Mouse (Mus musculus) myocyte (in vitro differentiated cells): ENCODE measurements at regions not wholly inside any gene's neighbourhood (a gene's known extent, or its start where the extent isn't known, plus 50 kb on each side); places are given as distances from the start of the nearest gene placed in this dataset.

ENCODE experiments used
- MYOD1 ChIP-seq, 3 experiments: IDR thresholded peaks; one replicate each; pipeline ENCODE4 v1.6.1; 2011; ENCODE audit warnings: control low read depth in 2 of 3, low read depth in 2 of 3, mild to moderate bottlenecking in 2 of 3, moderate library complexity in 1 of 3; ENCODE audit not compliant: insufficient read length in 2 of 3, control insufficient read depth in 1 of 3
- MYOG ChIP-seq, 3 experiments: IDR thresholded peaks; one replicate each; pipeline ENCODE4 v1.6.1; 2011; ENCODE audit warnings: control low read depth in 2 of 3, low read depth in 2 of 3, mild to moderate bottlenecking in 2 of 3; ENCODE audit not compliant: insufficient read length in 2 of 3, control insufficient read depth in 1 of 3, insufficient read depth in 1 of 3
- POLR2A ChIP-seq: IDR thresholded peaks from one replicate; pipeline ENCODE4 v1.6.1; 2011; ENCODE audit warnings: low read depth, mild to moderate bottlenecking, control low read depth, moderate library complexity; ENCODE audit not compliant: insufficient read length
- REST ChIP-seq: IDR thresholded peaks from one replicate; pipeline ENCODE4 v1.6.1; 2011; ENCODE audit warnings: mild to moderate bottlenecking, control low read depth, moderate library complexity; ENCODE audit not compliant: insufficient read depth, insufficient read length
- TCF12 ChIP-seq: IDR thresholded peaks from one replicate; pipeline ENCODE4 v1.6.1; 2011; ENCODE audit warnings: mild to moderate bottlenecking, control low read depth; ENCODE audit not compliant: poor library complexity, insufficient read depth, severe bottlenecking
- TCF3 ChIP-seq: IDR thresholded peaks from one replicate; pipeline ENCODE4 v1.6.1; 2011; ENCODE audit warnings: low read depth, control low read depth; ENCODE audit not compliant: insufficient read length
- USF1 ChIP-seq: IDR thresholded peaks from one replicate; pipeline ENCODE4 v1.6.1; 2011; ENCODE audit warnings: low read depth, mild to moderate bottlenecking, control low read depth, moderate library complexity

DNA sequence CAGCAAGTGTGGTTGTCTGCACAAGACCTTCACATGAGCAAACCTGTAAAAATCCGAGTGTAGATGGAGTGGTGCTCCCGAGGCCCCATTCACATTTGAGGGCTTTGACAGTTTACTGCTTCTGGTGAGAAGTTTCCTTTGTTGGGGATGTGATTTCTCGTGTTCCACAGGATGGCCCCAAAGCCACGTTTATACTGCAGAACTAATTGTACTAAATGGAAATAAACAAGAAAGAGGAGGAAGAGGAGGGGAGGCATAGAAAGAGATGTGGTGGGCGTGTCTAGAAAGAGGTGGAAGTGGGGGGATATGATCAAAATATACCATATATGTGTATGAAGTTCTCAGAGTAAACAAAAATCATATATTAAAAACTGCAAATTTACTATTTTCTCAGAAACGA lies 68.8 kb upstream of the Map9 start:
- TF ChIP-seq TCF12, result no peak
- TF ChIP-seq USF1, result no peak
- no peak for TF ChIP-seq POLR2A
- no peak for TF ChIP-seq TCF3
- TF ChIP-seq REST, result no peak
- no peak for TF ChIP-seq MYOD1 (IDR thresholded peaks at IDR 0.05; ENCODE audit: control insufficient read depth in 1 of 3, insufficient read length in 2 of 3, low read depth in 2 of 3)
- TF ChIP-seq MYOG (IDR thresholded peaks at IDR 0.05; ENCODE audit: control insufficient read depth in 1 of 3, insufficient read depth in 1 of 3, insufficient read length in 2 of 3, low read depth in 2 of 3), result no peak
